Mouse (Mus musculus) brain, embryonic 14.5 days (tissue): ENCODE data around the gene Clba1.

Experiments used
- CTCF ChIP-seq: fragments of 200-500 bp; IDR thresholded peaks from 2 replicates; pipeline ENCODE4 v1.5.1; 2012; ENCODE audit warnings: inconsistent platforms, mild to moderate bottlenecking, moderate library complexity, borderline replicate concordance; ENCODE audit not compliant: insufficient read depth, insufficient read length; ENCODE audit errors: extremely low read depth
- POLR2A ChIP-seq: fragments of 200-500 bp; IDR thresholded peaks from 2 replicates; pipeline ENCODE4 v1.6.1; 2012; ENCODE audit warnings: mild to moderate bottlenecking, inconsistent platforms, borderline replicate concordance; ENCODE audit not compliant: poor library complexity, insufficient read depth, insufficient read length, severe bottlenecking; ENCODE audit errors: extremely low read depth

DNA sequence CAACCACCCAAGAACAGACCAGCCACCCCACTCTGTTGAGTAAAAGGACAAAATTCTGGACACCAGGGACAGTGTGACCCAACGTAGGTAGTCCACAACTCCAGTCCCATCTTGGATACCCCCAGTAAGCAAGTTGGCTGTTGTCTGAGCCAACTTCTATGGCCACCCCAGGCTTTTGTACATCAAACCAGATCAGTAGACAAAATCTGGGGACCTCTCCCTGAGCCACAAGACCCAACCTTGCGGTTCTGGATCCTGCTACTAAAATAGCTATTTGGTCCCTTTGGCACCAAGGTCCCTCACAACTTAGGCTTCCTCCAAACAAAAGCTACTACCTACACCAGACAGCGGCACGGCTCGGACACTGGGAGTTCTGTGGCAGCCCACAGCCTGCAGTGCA is 13.7 kb upstream of the Clba1 start:
- TF ChIP-seq CTCF (no peak), POLR2A (no peak)
